Mouse (Mus musculus) kidney, adult 2 months (tissue): ENCODE results near the gene Jade2.

ENCODE experiments used
- CTCF ChIP-seq: fragments of 200-500 bp; conservative IDR thresholded peaks from 2 replicates; pipeline ENCODE4 v1.5.1; 2011; ENCODE audit warnings: low read depth, mild to moderate bottlenecking, control low read depth, low read length, moderate library complexity, mixed read lengths; ENCODE audit not compliant: insufficient read depth, insufficient read length
- POLR2A ChIP-seq: fragments of 200-500 bp; IDR thresholded peaks from one replicate; pipeline ENCODE4 v1.6.1; 2011; ENCODE audit warnings: low read depth, low read length, control low read depth

GRCm38 (mm10) chr11:51790662-51791061 lies 66.8 kb downstream of the Jade2 start:
- TF ChIP-seq CTCF (no peak), POLR2A (no peak)
